Mouse (Mus musculus): ENCODE results near the gene Spryd7.
A peak's percentile ranks its signal among the peaks of the same experiment; 100 is the strongest.
"Not testable (repeated sequence)": the region's sequence is repeated elsewhere in the genome, so short reads cannot be mapped to it uniquely, and the experiment has no call there.

The Spryd7 gene

GRCm38 (mm10) chr14:61556289-61557147, at the start of gene Spryd7:
Gene Spryd7 (minus strand): TSS chr14:61556886.
- peak; percentile 100 for DNase-seq (ENCODE audit: low read depth, low spot score)

DNA sequence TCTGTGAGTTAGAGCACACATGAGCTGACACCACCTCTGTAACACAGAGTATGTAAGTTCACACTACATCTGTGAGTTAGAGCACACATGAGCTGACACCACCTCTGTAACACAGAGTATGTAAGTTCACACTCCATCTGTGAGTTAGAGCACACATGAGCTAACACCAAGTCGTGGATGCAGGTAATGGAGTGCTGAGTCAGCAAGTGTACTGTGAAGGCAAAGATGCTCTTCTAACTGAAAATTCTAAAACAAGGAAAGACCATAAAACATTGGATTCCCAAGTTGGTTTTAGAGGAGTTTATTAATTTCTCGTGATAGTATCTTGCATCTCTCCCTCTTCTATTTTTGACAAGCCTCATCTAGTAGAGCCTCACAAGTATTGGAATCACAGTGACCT, 49.4 kb upstream of the Spryd7 start:
- DNase-seq (ENCODE audit: low read depth, low spot score): not testable (repeated sequence)

DNA sequence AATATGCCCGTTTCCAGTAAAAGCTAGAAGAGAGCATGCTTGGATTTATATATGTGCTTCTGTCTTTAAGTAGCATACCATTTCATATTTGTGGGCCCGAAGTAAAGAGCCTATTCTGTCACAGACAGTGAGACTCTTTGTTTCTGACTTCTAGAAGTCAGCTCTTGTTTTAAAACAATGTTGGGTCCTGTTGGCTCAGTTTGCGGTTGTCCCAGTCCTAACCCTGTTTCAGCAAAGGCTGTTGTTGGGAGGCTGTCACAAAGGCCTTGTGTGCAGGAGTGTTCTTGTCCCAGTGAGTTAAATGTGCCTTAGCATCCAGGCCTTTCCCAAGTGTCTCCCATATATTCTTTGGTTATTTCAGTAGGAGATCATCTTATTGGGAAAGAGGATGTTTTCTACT, 47.4 kb upstream of the Spryd7 start:
- no peak for DNase-seq (ENCODE audit: low read depth, low spot score)

- DNase-seq (ENCODE audit: low read depth, low spot score): no peak
Observed at GRCm38 (mm10) chr14:61603069-61603755, 46.5 kb upstream of the Spryd7 start.

- DNase-seq (ENCODE audit: low read depth, low spot score): no peak
Observed at GRCm38 (mm10) chr14:61601348-61601747, 44.7 kb upstream of the Spryd7 start.

DNA sequence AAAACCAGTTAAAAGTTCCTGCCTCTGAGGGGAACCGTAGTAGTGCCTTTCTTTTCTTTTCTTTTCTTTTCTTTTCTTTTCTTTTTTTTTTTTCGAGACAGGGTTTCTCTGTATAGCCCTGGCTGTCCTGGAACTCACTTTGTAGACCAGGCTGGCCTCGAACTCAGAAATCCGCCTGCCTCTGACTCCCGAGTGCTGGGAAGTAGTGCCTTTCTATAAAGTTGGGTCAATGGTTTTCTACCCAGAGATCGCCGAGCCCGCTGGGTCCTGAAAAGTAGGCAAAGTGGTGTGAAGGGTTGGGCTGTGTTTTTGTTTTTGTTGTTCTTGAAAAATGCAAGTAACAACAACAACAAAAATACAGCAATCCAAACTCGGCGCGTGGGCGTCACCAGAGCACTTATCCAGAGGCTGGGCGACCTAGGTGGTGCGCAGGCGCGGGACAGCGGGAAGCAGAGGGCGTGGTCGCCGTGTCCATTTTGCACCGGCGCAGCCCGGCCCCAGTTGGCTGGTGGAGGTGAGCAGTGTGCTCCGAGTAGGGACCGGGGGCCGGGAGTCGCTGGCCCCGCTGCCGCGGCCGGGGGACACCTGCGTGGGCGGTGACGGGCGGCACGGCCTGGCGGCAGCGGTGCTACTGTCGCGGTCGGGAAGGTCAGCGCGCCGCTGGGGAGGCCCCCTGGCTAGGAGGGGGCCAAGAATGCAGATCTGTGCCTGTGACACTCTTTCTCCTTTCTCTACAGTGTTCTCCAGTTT, 42.5 kb upstream of the Spryd7 start:
- DNase-seq (ENCODE audit: low read depth, low spot score): peak; percentile 90

DNA sequence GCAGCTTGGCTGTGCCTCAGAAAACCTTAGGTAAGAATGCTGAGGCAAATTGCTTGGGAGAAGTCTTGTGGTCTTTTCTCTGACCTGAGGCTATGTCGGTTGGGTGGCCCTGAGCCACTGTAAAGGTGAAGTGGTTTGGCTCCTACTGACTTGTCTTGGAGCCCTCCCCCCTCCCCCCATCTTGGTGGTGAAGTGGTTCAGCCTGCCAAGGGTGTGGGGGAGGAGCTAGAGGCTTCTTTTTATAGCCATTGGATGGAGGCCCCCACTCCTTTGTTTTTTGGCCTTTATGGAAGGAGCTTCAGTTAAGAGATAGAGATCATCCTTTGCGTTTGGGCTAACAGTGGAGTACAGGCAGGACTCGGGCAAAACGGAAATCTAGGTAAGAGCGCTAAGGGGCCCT, 41.3 kb upstream of the Spryd7 start, which contains the start of gene Trim13:
Trim13 (plus strand) TSS at position 280 of the 400 bp plus-strand sequence.
- no peak for DNase-seq (ENCODE audit: low read depth, low spot score)

DNA sequence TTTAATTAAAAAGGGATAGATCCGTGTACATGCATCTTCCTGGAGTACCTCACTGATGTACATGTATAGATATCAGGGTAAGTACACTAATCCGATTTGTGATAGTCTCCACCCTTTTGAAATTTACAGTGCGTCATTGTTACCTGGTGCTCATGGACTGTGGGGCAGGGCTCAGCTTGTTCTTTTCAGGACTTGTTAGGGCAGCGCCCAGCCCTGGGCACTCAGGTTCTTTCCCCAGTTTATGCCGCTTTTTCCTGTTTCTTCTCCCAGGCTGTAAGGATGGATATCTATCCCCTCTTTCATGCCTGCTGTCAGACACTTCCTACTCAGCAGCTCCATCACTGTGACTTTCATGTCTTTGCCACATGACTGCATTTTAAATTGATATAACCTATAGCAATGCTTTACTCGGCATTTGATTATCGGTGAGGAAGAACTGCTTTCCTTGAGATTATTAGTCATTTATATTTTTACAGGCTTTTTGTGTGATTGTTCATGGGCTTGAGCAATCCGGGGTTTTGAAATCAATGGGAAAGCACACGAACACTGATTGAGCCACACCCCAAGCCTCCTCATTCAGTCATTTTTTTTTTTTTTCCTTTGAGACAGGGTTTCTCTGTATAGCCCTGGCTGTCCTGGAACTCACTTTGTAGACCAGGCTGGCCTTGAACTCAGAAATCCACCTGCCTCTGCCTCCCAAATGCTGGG, 40.2 kb upstream of the Spryd7 start:
- DNase-seq (ENCODE audit: low read depth, low spot score): no peak

DNA sequence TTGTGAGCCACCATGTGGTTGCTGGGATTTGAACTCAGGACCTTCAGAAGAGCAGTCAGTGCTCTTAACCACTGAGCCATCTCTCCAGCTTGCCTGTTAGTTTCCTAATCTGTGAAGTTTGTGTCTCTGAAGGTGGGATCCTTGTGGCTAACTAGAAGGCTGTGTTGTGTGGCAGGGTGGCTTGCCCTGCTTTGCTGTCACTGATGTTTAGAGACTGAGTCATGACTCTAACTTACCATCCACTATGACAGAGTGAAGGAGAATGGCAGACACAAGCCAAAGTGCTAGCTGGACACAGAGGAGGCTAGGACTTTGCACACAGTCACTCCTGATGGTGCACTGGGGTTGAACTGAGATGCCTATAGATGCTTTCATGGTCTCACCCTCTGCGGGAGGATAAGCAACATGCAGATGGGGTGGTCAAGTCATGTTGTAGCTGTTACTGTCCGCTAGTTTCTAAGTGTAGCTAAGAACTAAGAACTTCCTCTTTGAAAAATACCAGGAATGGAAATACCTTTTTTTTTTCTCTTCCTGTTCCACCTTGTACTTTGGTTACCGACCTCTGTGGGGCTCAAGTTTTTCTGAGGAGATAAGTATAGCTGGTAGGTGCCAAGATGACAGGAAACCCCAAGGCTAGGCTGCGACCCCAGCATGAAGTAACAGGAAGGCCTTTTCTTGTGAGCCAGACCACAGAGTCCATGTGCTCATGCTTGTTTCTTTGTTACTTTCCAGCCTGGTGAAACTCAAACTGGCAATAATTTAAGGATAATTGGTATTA, 32.8 kb upstream of the Spryd7 start:
- DNase-seq (ENCODE audit: low read depth, low spot score): no peak

- no peak for DNase-seq (ENCODE audit: low read depth, low spot score)
Observed at GRCm38 (mm10) chr14:61575941-61576340, 19.3 kb upstream of the Spryd7 start.

DNA sequence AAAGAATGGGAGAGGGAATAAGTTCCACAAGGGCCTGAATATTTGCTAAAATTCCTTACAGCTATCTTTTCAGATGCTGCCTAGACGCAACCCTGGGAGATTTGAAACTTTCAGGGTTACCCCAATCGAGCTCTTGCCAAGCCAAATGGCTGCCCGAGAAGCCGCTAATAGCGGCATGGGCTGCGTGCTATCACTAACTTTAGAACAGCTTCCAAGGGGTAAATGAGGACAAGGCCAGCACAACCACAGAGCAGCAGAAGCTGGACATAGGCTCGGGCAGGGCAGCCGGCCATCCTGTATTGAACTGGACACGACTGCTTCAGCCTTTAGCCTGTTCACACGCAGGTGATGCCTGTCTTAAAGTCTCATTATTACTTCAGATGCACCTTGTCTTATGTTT, 18.4 kb upstream of the Spryd7 start:
- no peak for DNase-seq (ENCODE audit: low read depth, low spot score)

DNA sequence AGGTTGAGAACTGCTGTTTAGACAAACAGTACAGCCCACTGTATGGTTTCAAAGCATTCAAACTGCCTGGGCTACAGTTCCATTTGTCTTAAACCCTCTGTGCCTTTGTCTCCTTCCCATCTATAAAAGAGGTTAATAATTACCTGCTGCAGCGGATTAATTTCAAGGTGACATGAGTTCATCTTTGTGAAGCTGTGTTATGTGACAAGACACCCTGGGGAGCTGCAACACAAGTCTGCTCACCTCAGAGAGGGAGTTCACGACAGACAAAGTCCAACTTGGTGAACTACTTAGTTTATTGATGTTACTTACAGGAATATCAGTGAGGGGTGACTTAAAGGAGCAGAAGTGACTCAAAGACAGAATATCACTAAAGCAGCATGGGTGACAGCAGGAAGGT, 15.4 kb upstream of the Spryd7 start:
- DNase-seq (ENCODE audit: low read depth, low spot score): no peak

GRCm38 (mm10) chr14:61571366-61571765, 14.7 kb upstream of the Spryd7 start:
- peak; percentile 84 for DNase-seq (ENCODE audit: low read depth, low spot score)

- DNase-seq (ENCODE audit: low read depth, low spot score): no peak
Observed at GRCm38 (mm10) chr14:61569344-61569743, 12.7 kb upstream of the Spryd7 start.

DNA sequence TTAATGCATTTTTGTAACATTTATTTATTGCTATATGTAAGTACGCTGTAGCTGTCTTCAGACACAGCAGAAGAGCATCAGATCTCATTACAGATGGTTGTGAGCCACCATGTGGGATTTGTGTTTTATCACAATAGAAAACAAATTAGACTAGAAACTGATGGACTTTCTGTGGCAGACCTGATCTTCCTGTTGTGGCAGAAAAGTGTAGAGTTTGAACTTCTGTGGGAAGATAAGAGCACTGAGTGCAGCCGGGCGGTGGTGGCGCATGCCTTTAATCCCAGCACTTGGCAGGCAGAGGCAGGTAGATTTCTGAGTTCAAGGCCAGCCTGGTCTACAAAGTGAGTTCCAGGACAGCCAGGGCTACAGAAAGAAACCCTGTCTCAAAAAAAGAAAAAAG, 9.5 kb upstream of the Spryd7 start:
- DNase-seq (ENCODE audit: low read depth, low spot score): not testable (repeated sequence)

GRCm38 (mm10) chr14:61559856-61560255, 3.2 kb upstream of the Spryd7 start:
- no peak for DNase-seq (ENCODE audit: low read depth, low spot score)

GRCm38 (mm10) chr14:61558901-61559300, 2.2 kb upstream of the Spryd7 start:
- DNase-seq (ENCODE audit: low read depth, low spot score): no peak

DNA sequence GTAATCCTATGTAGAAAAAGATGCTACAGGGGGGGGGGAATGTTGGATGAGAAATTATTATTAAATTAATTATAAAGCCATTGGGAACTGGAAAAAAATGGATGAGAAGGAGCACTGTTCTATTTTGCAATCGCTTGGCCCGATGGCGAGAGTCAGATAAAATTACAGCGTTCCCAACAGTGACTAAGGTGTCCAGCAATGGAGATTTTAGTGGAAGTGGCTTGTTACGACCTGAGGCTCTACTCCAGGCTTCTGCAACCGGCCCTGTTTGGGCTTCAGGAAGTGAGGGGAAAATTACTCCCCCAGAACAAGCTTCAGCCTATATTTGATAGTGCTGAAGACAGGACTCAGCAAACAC, 776 bp downstream of the Spryd7 start:
- DNase-seq (ENCODE audit: low read depth, low spot score): no peak

- no peak for DNase-seq (ENCODE audit: low read depth, low spot score)
Observed at GRCm38 (mm10) chr14:61548614-61549013, 8.1 kb downstream of the Spryd7 start.

DNA sequence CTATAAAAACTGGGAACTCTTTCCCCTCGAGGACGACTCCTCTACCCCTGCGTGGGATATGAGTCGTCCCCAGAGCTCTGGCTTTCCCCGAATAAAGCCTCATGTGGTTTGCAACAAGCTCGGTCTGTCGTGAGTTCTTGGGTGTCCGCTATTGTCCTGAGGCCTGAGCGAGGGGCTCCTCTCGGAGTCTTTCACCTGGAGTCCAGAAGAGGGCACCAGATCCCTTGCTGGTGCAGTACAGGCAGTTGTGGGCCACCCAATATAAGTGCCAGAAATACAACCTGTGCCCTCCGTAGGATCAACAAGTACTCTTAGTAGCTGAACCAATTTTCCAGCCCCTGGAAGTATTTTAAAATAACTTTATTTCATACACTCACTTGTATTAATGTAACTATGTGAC, 18.9 kb downstream of the Spryd7 start:
- not testable (repeated sequence) for DNase-seq (ENCODE audit: low read depth, low spot score)
